ENCODE assay signal across 20 mouse cellular contexts in the genomic region with DNA sequence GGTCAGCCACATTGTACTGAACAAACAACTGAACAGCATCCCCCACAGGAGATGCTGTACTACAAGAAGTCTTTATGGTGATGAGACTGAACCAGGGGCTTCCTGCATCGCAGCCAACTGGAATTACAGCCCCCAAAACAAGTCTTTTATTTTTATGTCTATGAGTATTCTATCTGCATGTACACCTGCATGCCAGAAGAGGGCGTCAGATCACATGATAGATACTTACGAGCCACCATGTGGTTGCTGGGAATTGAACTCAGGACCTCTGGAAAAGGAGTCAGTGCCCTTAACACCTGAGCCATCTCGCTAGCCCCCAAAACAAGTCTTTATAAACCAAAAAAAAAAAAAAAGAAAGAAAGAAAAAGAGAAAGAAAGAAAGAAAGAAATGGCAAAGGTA. TPM values are rescaled to one million over a fixed set of nuclear protein-coding genes. Genes with fewer than 3 reads are reported as not detected.
DNase-seq lines count a peak whose midpoint lies in the region; ATAC-seq and TF ChIP-seq lines count a peak whose summit lies in the region.
"Had no signal": no experiment of that assay in that cellular context is flagged by ENCODE, and none has a peak within 500 bp of the region (broad histone marks: within the 10 kb centered on the region; RNA-seq: fewer than 3 reads in every experiment).

No protein-coding gene starts in this region.

- no peaks in the 10 kb centered on the region for H3K27me3 ChIP-seq in heart, adult 2 months (ENCODE audit: control insufficient read depth, insufficient read depth, low read length)
- no peaks in the 10 kb centered on the region for H3K27me3 ChIP-seq in heart, embryonic 10.5 days (ENCODE audit: insufficient read depth, poor library complexity, severe bottlenecking)
- no peaks in the 10 kb centered on the region for H3K27me3 ChIP-seq in liver, postnatal 0 days (ENCODE audit: insufficient read depth, low read length)
- no peaks in the 10 kb centered on the region for H3K27me3 ChIP-seq in liver, embryonic 11.5 days (replicated peaks; ENCODE audit: control insufficient read depth, insufficient read depth, low read length)
- no peaks in the 10 kb centered on the region for H3K27me3 ChIP-seq in CH12.LX (replicated peaks)
- H3K27me3 ChIP-seq: embryonic facial prominence, embryonic 13.5 days; hindbrain, embryonic 12.5 days; midbrain, embryonic 13.5 days had no signal

- peaks cover 3% of the 10 kb centered on the region for H3K4me1 ChIP-seq in heart, adult 2 months (ENCODE audit: control insufficient read depth, insufficient read depth, low read length)
- H3K4me1 ChIP-seq in heart, embryonic 10.5 days = peaks cover 58% of the 10 kb centered on the region
- no peaks in the 10 kb centered on the region for H3K4me1 ChIP-seq in liver, postnatal 0 days (ENCODE audit: insufficient read depth)
- H3K4me1 ChIP-seq in liver, embryonic 11.5 days (replicated peaks; ENCODE audit: control insufficient read depth, insufficient read depth, low read length) = no peaks in the 10 kb centered on the region; the same call in none of the 2 replicates
- peaks cover 13 to 40% of the 10 kb centered on the region in 2 experiments for H3K4me1 ChIP-seq in CH12.LX (ENCODE audit: control insufficient read depth in 1 of 2, insufficient read depth in 2 of 2)

- TF ChIP-seq EP300 in heart, adult 2 months (IDR thresholded peaks at IDR 0.05; ENCODE audit: insufficient read depth, low read depth, low read length) = no peak
- no peak for TF ChIP-seq EP300 in liver, postnatal 0 days (IDR thresholded peaks at IDR 0.05; ENCODE audit: low read depth)
- no peak for TF ChIP-seq EP300 in CH12.LX (IDR thresholded peaks at IDR 0.05; ENCODE audit: low read length)

- ATAC-seq in liver, postnatal 0 days = no peak
- no peak for ATAC-seq in liver, embryonic 11.5 days (replicated peaks; ENCODE audit: low FRiP score)
- ATAC-seq: forebrain, embryonic 14.5 days; inflammation-experienced regulatory T-cells, adult 6 months; midbrain, embryonic 13.5 days had no signal

- TF ChIP-seq POLR2A in heart, adult 2 months (IDR thresholded peaks at IDR 0.05; ENCODE audit: insufficient read depth, low read depth, low read length) = no peak
- no peak for TF ChIP-seq POLR2A in CH12.LX (IDR thresholded peaks at IDR 0.05; ENCODE audit: low read depth, low read length)

- H3K4me3 ChIP-seq in heart, adult 2 months = no peak overlapping the region
- no peak overlapping the region for H3K4me3 ChIP-seq in heart, embryonic 10.5 days
- no peak overlapping the region for H3K4me3 ChIP-seq in liver, postnatal 0 days (ENCODE audit: low read depth, low read length)
- no peak overlapping the region for H3K4me3 ChIP-seq in liver, embryonic 11.5 days (ENCODE audit: low read depth, low read length)
- no peak overlapping the region for H3K4me3 ChIP-seq in CH12.LX (replicated peaks in 1 of 3; ENCODE audit: low read depth in 2 of 3, low read length in 2 of 3, poor library complexity in 1 of 3)
- H3K4me3 ChIP-seq: embryonic facial prominence, embryonic 13.5 days; hindbrain, embryonic 12.5 days; midbrain, embryonic 13.5 days had no signal

- H3K9ac ChIP-seq in heart, adult 2 months (ENCODE audit: low read depth, low read length) = no peak overlapping the region
- no peak overlapping the region for H3K9ac ChIP-seq in liver, postnatal 0 days (replicated peaks)
- H3K9ac ChIP-seq in liver, embryonic 11.5 days (ENCODE audit: low read depth, low read length) = no peak overlapping the region
- no peak overlapping the region for H3K9ac ChIP-seq in CH12.LX (ENCODE audit: insufficient read depth, low read depth)
- H3K9ac ChIP-seq: embryonic facial prominence, embryonic 13.5 days; hindbrain, embryonic 12.5 days; midbrain, embryonic 13.5 days had no signal

- H3K79me2 ChIP-seq in heart, adult 2 months (replicated peaks; ENCODE audit: control insufficient read depth, insufficient read depth, low read length) = no peaks in the 10 kb centered on the region
- H3K79me2 ChIP-seq in CH12.LX (replicated peaks; ENCODE audit: control insufficient read depth, extremely low read depth, insufficient read depth, poor library complexity, severe bottlenecking) = no peaks in the 10 kb centered on the region

- H3K9me3 ChIP-seq in heart, embryonic 10.5 days = no peaks in the 10 kb centered on the region
- no peaks in the 10 kb centered on the region for H3K9me3 ChIP-seq in liver, postnatal 0 days (ENCODE audit: low read length)
- no peaks in the 10 kb centered on the region for H3K9me3 ChIP-seq in liver, embryonic 11.5 days (ENCODE audit: control insufficient read depth, low read length)
- no peaks in the 10 kb centered on the region for H3K9me3 ChIP-seq in CH12.LX (replicated peaks; ENCODE audit: low read length)
- H3K9me3 ChIP-seq: embryonic facial prominence, embryonic 13.5 days; hindbrain, embryonic 12.5 days; midbrain, embryonic 13.5 days had no signal

- H3K4me2 ChIP-seq in liver, postnatal 0 days (ENCODE audit: low read depth, low read length) = no peak overlapping the region
- H3K4me2 ChIP-seq in liver, embryonic 11.5 days = no peak overlapping the region
- no peak overlapping the region for H3K4me2 ChIP-seq in CH12.LX (ENCODE audit: insufficient read depth, low read depth, poor library complexity, severe bottlenecking)
- H3K4me2 ChIP-seq: embryonic facial prominence, embryonic 13.5 days; hindbrain, embryonic 12.5 days; midbrain, embryonic 13.5 days had no signal

- peak; percentile 13 for TF ChIP-seq RAD21 in CH12.LX (IDR thresholded peaks at IDR 0.05; ENCODE audit: low read depth, low read length)

- no peak for DNase-seq in heart, adult 2 months
- DNase-seq in heart, embryonic 10.5 days (ENCODE audit: low spot score) = no peak
- DNase-seq in liver, postnatal 0 days = no peak
- DNase-seq in liver, embryonic 11.5 days (ENCODE audit: low spot score) = no peak
- no peak for DNase-seq in CH12.LX (ENCODE audit: extremely low read depth)
- peak; percentile 36 for DNase-seq in ZHBTc4 (ENCODE audit: low read depth, low spot score)
- no peak for DNase-seq in adrenal gland, postnatal 36 days
- no peak for DNase-seq in retina, postnatal 1 day
- DNase-seq: adrenal gland, adult 8-10 months; cerebellum, adult 9-11 months; gastrocnemius, postnatal 25 days; left cerebral cortex, postnatal 4 days; liver; lung, postnatal 10 days; right cerebral cortex, postnatal 4 days had no signal

- 93% methylated on average over 4 of the region's 4 CpGs for WGBS in heart, adult 2 months
- WGBS in heart, embryonic 10.5 days = 81% methylated on average over 4 of the region's 4 CpGs
- 72% methylated on average over 4 of the region's 4 CpGs for WGBS in liver, postnatal 0 days (ENCODE audit: insufficient replicate concordance)
- WGBS in liver, embryonic 11.5 days = 72% methylated on average over 4 of the region's 4 CpGs

- dilution Hi-C loops in CH12.LX (cut with MboI; ENCODE audit: extremely low pct_ligation_motif_present, extremely low pct_unique_long_range_greater_than_20kb, low sequenced_read_pairs) = no loop called here

- no peak overlapping the region for H3K27ac ChIP-seq in heart, adult 2 months
- H3K27ac ChIP-seq in heart, embryonic 10.5 days = no peak overlapping the region
- no peak overlapping the region for H3K27ac ChIP-seq in liver, postnatal 0 days (ENCODE audit: low read depth)
- no peak overlapping the region for H3K27ac ChIP-seq in liver, embryonic 11.5 days (ENCODE audit: low read depth, low read length)
- no peak overlapping the region for H3K27ac ChIP-seq in CH12.LX (ENCODE audit: insufficient read depth, low read depth)
- H3K27ac ChIP-seq: embryonic facial prominence, embryonic 13.5 days; hindbrain, embryonic 12.5 days; midbrain, embryonic 13.5 days had no signal

- in situ Hi-C loops in CH12.LX (cut with MboI; ENCODE audit: low pct_ligation_motif_present, low pct_unique_long_range_greater_than_20kb, low sequenced_read_pairs) = loop anchor here (10.0 kb wide), 1 partner anchor 62 kb away; no protein-coding TSS in a partner anchor

- H3K36me3 ChIP-seq in heart, adult 2 months (ENCODE audit: control insufficient read depth, insufficient read depth, low read length) = no peaks in the 10 kb centered on the region
- H3K36me3 ChIP-seq in heart, embryonic 10.5 days = no peaks in the 10 kb centered on the region
- no peaks in the 10 kb centered on the region for H3K36me3 ChIP-seq in liver, postnatal 0 days (replicated peaks; ENCODE audit: insufficient read depth, low read length)
- H3K36me3 ChIP-seq in liver, embryonic 11.5 days (ENCODE audit: control insufficient read depth, insufficient read depth, low read length) = no peaks in the 10 kb centered on the region
- no peaks in the 10 kb centered on the region for H3K36me3 ChIP-seq in CH12.LX (replicated peaks in 1 of 2; ENCODE audit: control insufficient read depth in 1 of 2, insufficient read depth in 1 of 2, low read length in 1 of 2)
- H3K36me3 ChIP-seq: embryonic facial prominence, embryonic 13.5 days; hindbrain, embryonic 12.5 days; midbrain, embryonic 13.5 days had no signal

- peak; percentile 43 for TF ChIP-seq CTCF in heart, adult 2 months (IDR thresholded peaks at IDR 0.05)
- peak; percentile 40 for TF ChIP-seq CTCF in liver, postnatal 0 days (IDR thresholded peaks at IDR 0.05; ENCODE audit: low read depth)
- peak in 1 of 2 experiments; percentile 52; a peak in 2 of 4 replicates for TF ChIP-seq CTCF in CH12.LX (conservative IDR thresholded peaks at IDR 0.05 in 1 of 2, IDR thresholded peaks at IDR 0.05 in 1 of 2; ENCODE audit: low read depth in 2 of 2, low read length in 2 of 2)

- intact Hi-C loops in heart, adult 2 months (cut with DNase I) = no loop called here

TF ChIP-seq in CH12.LX, 34 proteins besides CTCF, POLR2A, EP300 and RAD21:
- no peak for TF ChIP-seq KAT2A (IDR thresholded peaks at IDR 0.05; ENCODE audit: insufficient replicate concordance, low read length)
- peak; percentile 39 for TF ChIP-seq SMC3 (IDR thresholded peaks at IDR 0.05; ENCODE audit: low read depth, low read length)

RNA-seq across cellular contexts. Expression of gene Upb1, which starts 42.1 kb away (rescaled TPM):
- under 1 TPM; 0.70 to 0.89 TPM for total RNA-seq in heart, adult 2 months (2021)
- polyA plus RNA-seq in heart, adult 2 months (2012; rRNA removed) = 0.35 and 0.70 TPM in 2 replicates
- 0.10 and 1.6 TPM in 2 replicates for polyA plus RNA-seq in heart, embryonic 10.5 days (2016; fragmentation: Nextera tagmentation; extraction: Ambion mirVana)
- polyA plus RNA-seq in liver, postnatal 0 days (2015; fragmentation: Nextera tagmentation; extraction: Ambion mirVana) = 84.2 and 103 TPM in 2 replicates
- polyA plus RNA-seq in liver, embryonic 11.5 days (2014; fragmentation: Nextera tagmentation; extraction: Ambion mirVana) = 5.5 and 5.7 TPM in 2 replicates
- total RNA-seq in CH12.LX (2012; rRNA removed) (2.0 and 2.8 TPM in 2 replicates), CH12.LX (2014; rRNA removed) (1.3 and 1.9 TPM in 2 replicates)
- polyA plus RNA-seq in CH12.LX (2012; ENCODE audit: insufficient read length, low read depth) = 1.6 and 1.7 TPM in 2 replicates
- under 1 TPM; 0.40 to 0.76 TPM for total RNA-seq in adrenal gland, postnatal 36 days (2021)
- total RNA-seq: gastrocnemius, postnatal 25 days had no signal
- polyA plus RNA-seq: hindbrain, embryonic 12.5 days; midbrain, embryonic 13.5 days had no signal

Comparison
In these comparisons a context has a peak if more than half of its experiments do, and no peak if none do; other contexts are left out.
1. RNA of gene Upb1, which starts 42.1 kb away (polyA plus RNA-seq): 84.2 to 103 TPM in liver, postnatal 0 days; 5.5 to 5.7 TPM in liver, embryonic 11.5 days, 0.10 to 1.6 TPM in heart, embryonic 10.5 days, 1.6 to 1.7 TPM in CH12.LX and 0.35 to 0.70 TPM in heart, adult 2 months; every median in the first group is over 10 times any median in the second.